Mouse (Mus musculus): ENCODE results near the gene Rab11fip3. TPM values are rescaled to one million over a fixed set of nuclear protein-coding genes. Genes with fewer than 3 reads are reported as not detected.

Rab11fip3 gene
- polyA plus RNA-seq, 1 experiment from 2014 or later: 8.2 TPM

DNA sequence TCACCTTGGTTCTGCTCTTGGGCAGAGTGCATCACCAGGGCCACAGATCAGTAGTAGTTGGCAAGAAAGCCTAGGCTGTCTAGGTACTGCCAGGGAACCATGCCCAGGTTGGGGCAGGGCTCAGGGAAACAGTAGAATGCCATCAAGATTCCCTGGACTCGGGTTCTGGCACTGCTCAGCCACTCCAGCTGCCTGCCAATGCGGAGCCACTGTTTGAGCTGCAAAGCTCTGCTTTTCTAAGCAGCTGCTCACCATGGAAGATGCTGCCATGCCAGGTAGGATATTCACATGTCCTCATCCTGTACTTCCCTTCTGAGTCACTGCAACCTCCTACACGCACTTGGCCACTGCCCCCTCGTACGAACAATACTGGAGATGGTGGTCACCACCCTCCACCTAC is 88.5 kb downstream of the Rab11fip3 start:
- no peak for ATAC-seq (replicated peaks; ENCODE audit: extremely low read depth, insufficient read depth, low FRiP score)
- no peak overlapping the region for H3K4me2 ChIP-seq (ENCODE audit: low read depth, low read length)
- no peaks in the 10 kb centered on the region for H3K27me3 ChIP-seq (ENCODE audit: control insufficient read depth, insufficient read depth, low read length)
- H3K36me3 ChIP-seq (ENCODE audit: control insufficient read depth, insufficient read depth): no peaks in the 10 kb centered on the region
- no peaks in the 10 kb centered on the region for H3K9me3 ChIP-seq (replicated peaks; ENCODE audit: control insufficient read depth, low read length)
- WGBS: 74% methylated on average over 5 of the region's 5 CpGs
- peaks cover 20% of the 10 kb centered on the region for H3K4me1 ChIP-seq (ENCODE audit: control insufficient read depth, insufficient read depth, low read length)
- H3K27ac ChIP-seq (ENCODE audit: low read length): no peak overlapping the region
- no peak overlapping the region for H3K9ac ChIP-seq (ENCODE audit: low read length)
- no peak overlapping the region for H3K4me3 ChIP-seq (ENCODE audit: low read length)

DNA sequence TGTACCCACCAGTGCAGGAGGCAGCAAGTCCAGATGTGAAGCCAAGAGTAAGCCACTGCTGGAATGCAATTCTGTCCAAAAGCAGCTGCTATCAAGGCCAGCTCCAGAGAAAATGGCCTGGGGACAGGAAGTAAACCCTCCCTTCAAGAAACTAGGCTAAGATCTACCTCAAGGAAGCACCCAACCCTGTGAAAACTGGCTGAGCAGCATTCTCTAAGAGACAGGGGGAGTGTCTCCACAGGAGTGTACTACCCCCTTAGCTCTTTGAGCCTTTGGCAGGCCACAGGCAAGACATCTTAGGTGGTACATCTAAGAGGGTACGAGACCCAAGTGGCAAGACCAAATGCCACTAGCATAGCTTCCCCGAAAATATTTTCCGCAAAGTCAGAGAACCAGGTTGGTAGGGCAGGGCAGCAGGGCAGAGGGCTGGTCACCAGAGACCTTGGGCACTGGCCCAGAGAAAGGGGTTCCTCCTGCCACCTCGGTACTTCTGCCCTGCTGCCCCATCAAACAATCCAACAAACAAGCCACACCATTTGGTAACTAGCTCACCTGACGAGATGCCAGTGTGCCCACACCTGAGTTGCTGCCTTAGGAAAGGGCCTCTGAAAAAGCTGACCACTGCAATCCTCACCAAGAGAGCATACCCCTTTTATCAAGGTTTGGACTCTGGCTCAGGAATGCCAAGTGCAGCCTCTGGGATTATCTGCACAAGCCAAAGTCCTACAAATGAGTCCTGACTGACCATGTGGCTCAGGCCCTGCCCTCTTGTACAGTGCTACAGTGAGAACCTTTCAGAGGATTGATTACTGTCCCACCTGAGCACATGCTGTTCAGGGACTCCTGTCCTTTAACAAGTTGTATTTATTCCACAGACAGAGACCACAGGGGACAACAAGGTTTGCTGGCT is 89.3 kb downstream of the Rab11fip3 start:
- H3K4me3 ChIP-seq (ENCODE audit: low read length): no peak overlapping the region
- ATAC-seq (replicated peaks; ENCODE audit: extremely low read depth, insufficient read depth, low FRiP score): no peak
- 81% methylated on average over 5 of the region's 5 CpGs for WGBS
- no peak overlapping the region for H3K27ac ChIP-seq (ENCODE audit: low read length)
- no peaks in the 10 kb centered on the region for H3K9me3 ChIP-seq (replicated peaks; ENCODE audit: control insufficient read depth, low read length)
- no peaks in the 10 kb centered on the region for H3K36me3 ChIP-seq (ENCODE audit: control insufficient read depth, insufficient read depth)
- peaks cover 20% of the 10 kb centered on the region for H3K4me1 ChIP-seq (ENCODE audit: control insufficient read depth, insufficient read depth, low read length)
- no peak overlapping the region for H3K9ac ChIP-seq (ENCODE audit: low read length)
- H3K27me3 ChIP-seq (ENCODE audit: control insufficient read depth, insufficient read depth, low read length): no peaks in the 10 kb centered on the region
- H3K4me2 ChIP-seq (ENCODE audit: low read depth, low read length): no peak overlapping the region

DNA sequence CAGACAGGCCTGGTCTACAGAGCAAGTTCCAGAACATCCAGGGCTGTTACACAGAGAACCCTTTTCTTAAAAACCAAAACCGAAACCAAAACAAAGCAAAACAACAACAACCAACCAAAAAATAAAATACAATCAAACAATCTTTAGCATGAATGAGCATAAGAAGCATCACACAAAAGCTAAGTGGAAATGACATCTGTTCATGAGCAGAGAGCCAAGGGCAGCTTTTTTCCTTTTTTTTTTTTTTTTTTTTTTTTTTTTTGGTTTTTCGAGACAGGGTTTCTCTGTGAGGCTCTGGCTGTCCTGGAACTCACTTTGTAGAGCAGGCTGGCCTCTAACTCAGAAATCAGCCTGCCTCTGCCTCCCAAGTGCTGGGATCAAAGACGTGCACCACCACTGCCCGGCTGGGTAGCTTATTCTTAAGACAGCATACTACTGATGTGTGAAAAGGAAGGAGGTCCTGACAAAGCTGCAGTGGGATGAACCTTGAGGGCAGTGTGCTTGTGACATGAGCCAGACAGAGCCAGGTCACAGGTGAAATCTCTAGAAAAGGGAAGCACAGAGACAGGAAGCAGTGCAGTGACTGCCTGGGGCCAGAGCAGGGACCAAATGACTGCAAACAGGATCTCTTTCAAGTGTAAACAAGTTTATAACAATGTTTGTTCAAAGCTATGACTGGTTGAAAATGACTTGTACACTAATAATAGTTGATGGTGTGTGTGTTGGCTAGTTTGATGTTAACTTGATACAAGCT is 98.2 kb downstream of the Rab11fip3 start:
- Histone ChIP-seq H3K27me3 (ENCODE audit: control insufficient read depth, insufficient read depth, low read length) (no peaks in the 10 kb centered on the region), H3K9ac (ENCODE audit: low read length) (no peak overlapping the region), H3K4me3 (ENCODE audit: low read length) (no peak overlapping the region), H3K27ac (ENCODE audit: low read length) (no peak overlapping the region), H3K36me3 (ENCODE audit: control insufficient read depth, insufficient read depth) (no peaks in the 10 kb centered on the region), H3K4me1 (ENCODE audit: control insufficient read depth, insufficient read depth, low read length) (peaks cover 17% of the 10 kb centered on the region), H3K4me2 (ENCODE audit: low read depth, low read length) (no peak overlapping the region), H3K9me3 (replicated peaks; ENCODE audit: control insufficient read depth, low read length) (no peaks in the 10 kb centered on the region)
- no peak for ATAC-seq (replicated peaks; ENCODE audit: extremely low read depth, insufficient read depth, low FRiP score)
- 85% methylated on average over 4 of the region's 4 CpGs for WGBS

DNA sequence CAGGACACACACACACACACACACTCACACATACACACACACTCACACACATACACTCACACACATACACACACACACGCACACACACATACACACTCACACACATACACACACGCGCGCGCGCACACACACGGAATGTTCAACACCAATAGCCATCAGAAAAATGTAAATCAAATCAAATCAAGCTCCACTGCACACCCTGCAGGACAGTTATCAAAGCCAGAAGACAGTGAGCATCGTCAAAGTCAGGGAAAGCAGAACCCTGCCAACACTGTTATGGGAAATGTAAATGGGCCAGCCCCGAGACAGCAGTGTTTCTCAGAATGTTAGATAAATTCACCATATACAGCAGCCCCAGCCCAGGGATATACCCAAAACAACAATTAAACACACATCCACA is 98.9 kb downstream of the Rab11fip3 start:
- Histone ChIP-seq H3K4me1 (ENCODE audit: control insufficient read depth, insufficient read depth, low read length) (peaks cover 17% of the 10 kb centered on the region), H3K9ac (ENCODE audit: low read length) (no peak overlapping the region), H3K4me2 (ENCODE audit: low read depth, low read length) (no peak overlapping the region), H3K27me3 (ENCODE audit: control insufficient read depth, insufficient read depth, low read length) (no peaks in the 10 kb centered on the region), H3K9me3 (replicated peaks; ENCODE audit: control insufficient read depth, low read length) (no peaks in the 10 kb centered on the region), H3K36me3 (ENCODE audit: control insufficient read depth, insufficient read depth) (no peaks in the 10 kb centered on the region), H3K27ac (ENCODE audit: low read length) (no peak overlapping the region), H3K4me3 (ENCODE audit: low read length) (no peak overlapping the region)
- no peak for ATAC-seq (replicated peaks; ENCODE audit: extremely low read depth, insufficient read depth, low FRiP score)
- 90% methylated on average over 9 of the region's 9 CpGs for WGBS

DNA sequence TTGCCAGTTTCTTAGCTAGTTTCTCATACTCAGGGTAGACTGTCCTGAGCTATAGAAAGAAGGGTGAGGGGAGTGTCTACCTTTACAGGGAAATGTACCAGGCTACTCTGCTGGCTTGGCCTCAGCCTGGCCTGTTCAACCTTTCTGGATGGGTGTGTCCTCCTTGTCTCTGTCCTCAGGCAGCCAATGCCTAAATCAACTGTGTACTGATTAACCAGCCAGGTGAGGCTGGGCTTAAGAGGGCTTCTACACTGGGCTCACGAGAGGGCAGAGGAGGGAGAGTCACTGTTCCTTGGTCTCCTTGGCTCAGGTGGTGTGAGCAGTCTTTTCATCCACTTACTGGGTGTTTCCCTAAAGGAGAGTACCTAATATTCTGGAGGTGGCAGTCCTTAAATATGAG is 101.2 kb downstream of the Rab11fip3 start:
- WGBS: 65% methylated on average over 1 of the region's 1 CpGs
- no peaks in the 10 kb centered on the region for H3K27me3 ChIP-seq (ENCODE audit: control insufficient read depth, insufficient read depth, low read length)
- no peak for ATAC-seq (replicated peaks; ENCODE audit: extremely low read depth, insufficient read depth, low FRiP score)
- peaks cover 17% of the 10 kb centered on the region for H3K4me1 ChIP-seq (ENCODE audit: control insufficient read depth, insufficient read depth, low read length)
- H3K9ac ChIP-seq (ENCODE audit: low read length): no peak overlapping the region
- no peaks in the 10 kb centered on the region for H3K36me3 ChIP-seq (ENCODE audit: control insufficient read depth, insufficient read depth)
- H3K4me2 ChIP-seq (ENCODE audit: low read depth, low read length): no peak overlapping the region
- peak overlapping the region; percentile 37; the same call in 1 of the 2 replicates for H3K27ac ChIP-seq (ENCODE audit: low read length)
- H3K4me3 ChIP-seq (ENCODE audit: low read length): no peak overlapping the region
- H3K9me3 ChIP-seq (replicated peaks; ENCODE audit: control insufficient read depth, low read length): no peaks in the 10 kb centered on the region

DNA sequence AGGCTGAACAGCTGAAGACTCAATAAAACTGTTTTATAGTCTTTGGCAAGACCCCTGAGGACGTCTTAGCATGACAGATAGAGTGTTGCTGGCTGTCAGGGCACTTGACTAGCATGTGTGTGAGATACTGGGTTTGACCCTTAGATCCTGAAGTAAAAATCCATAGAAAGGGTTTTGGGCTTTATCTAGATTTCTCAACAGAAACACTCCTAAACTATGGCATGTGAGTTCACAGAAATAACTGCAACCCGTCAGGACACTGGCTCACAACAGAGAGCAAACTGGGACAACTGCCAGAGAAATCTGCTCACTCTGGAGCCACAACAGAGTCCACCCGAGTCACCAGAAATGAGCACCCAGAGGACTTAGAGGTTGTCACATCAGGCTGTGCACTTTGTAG is 101.7 kb downstream of the Rab11fip3 start:
- H3K27me3 ChIP-seq (ENCODE audit: control insufficient read depth, insufficient read depth, low read length): no peaks in the 10 kb centered on the region
- H3K4me2 ChIP-seq (ENCODE audit: low read depth, low read length): no peak overlapping the region
- H3K4me3 ChIP-seq (ENCODE audit: low read length): no peak overlapping the region
- no peaks in the 10 kb centered on the region for H3K36me3 ChIP-seq (ENCODE audit: control insufficient read depth, insufficient read depth)
- ATAC-seq (replicated peaks; ENCODE audit: extremely low read depth, insufficient read depth, low FRiP score): peak; percentile 56; the same call in 1 of the 2 replicates
- peaks cover 17% of the 10 kb centered on the region for H3K4me1 ChIP-seq (ENCODE audit: control insufficient read depth, insufficient read depth, low read length)
- peak overlapping the region; percentile 37 for H3K27ac ChIP-seq (ENCODE audit: low read length)
- H3K9me3 ChIP-seq (replicated peaks; ENCODE audit: control insufficient read depth, low read length): no peaks in the 10 kb centered on the region
- WGBS: 25% methylated on average over 3 of the region's 3 CpGs
- H3K9ac ChIP-seq (ENCODE audit: low read length): no peak overlapping the region

DNA sequence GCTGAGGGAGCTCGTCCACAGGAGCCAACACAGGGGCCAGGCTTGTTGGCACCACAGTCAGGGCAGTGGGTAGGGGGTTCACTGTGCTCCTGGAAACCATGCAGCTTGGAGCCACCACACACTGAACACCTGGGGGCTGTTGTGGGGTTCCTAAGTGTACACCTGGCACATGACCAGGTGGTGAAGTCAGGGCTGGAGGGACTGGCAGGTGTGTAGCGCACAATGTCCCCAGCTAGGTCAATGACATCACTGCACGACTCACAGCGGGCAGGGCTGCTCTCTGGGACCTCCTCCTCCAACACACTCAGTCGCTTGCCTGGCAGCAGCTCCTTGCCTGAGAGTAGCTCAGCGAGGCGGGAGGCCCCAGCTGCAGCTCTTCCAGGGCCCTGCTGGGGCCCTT is 105.1 kb downstream of the Rab11fip3 start:
- peaks cover 17% of the 10 kb centered on the region for H3K4me1 ChIP-seq (ENCODE audit: control insufficient read depth, insufficient read depth, low read length)
- H3K27me3 ChIP-seq (ENCODE audit: control insufficient read depth, insufficient read depth, low read length): no peaks in the 10 kb centered on the region
- WGBS: 87% methylated on average over 7 of the region's 7 CpGs
- no peak overlapping the region for H3K4me3 ChIP-seq (ENCODE audit: low read length)
- no peak overlapping the region for H3K9ac ChIP-seq (ENCODE audit: low read length)
- H3K9me3 ChIP-seq (replicated peaks; ENCODE audit: control insufficient read depth, low read length): no peaks in the 10 kb centered on the region
- H3K36me3 ChIP-seq (ENCODE audit: control insufficient read depth, insufficient read depth): no peaks in the 10 kb centered on the region
- no peak for ATAC-seq (replicated peaks; ENCODE audit: extremely low read depth, insufficient read depth, low FRiP score)
- no peak overlapping the region for H3K27ac ChIP-seq (ENCODE audit: low read length)
- H3K4me2 ChIP-seq (ENCODE audit: low read depth, low read length): no peak overlapping the region

DNA sequence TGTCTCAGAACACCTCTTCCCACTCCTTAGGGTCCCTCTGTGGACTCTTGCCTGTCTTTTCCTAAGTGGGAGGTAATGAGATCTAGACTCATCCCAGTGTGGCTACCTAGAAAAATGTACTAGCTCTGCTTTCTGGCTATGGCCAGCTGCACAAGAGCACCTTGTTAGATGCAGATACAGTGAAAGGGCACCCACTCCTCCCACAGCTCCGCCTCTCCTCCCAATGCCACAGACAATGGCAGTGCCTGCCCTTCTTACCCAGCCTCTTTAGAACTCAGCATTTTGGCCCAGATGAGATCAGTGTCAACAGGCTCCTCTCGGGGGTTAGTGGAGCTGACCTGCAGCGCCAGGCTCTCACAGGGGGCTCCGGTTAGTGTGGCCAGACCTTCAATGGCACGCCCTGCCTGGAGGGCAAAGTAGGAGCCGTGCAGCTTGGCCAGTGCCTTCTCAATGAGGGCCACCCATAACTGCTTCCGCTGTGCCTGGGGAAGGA is 106.9 kb downstream of the Rab11fip3 start:
- Histone ChIP-seq H3K27ac (ENCODE audit: low read length) (no peak overlapping the region), H3K4me1 (ENCODE audit: control insufficient read depth, insufficient read depth, low read length) (peaks cover 5% of the 10 kb centered on the region), H3K4me2 (ENCODE audit: low read depth, low read length) (no peak overlapping the region), H3K27me3 (ENCODE audit: control insufficient read depth, insufficient read depth, low read length) (no peaks in the 10 kb centered on the region), H3K9me3 (replicated peaks; ENCODE audit: control insufficient read depth, low read length) (no peaks in the 10 kb centered on the region), H3K4me3 (ENCODE audit: low read length) (no peak overlapping the region), H3K36me3 (ENCODE audit: control insufficient read depth, insufficient read depth) (0 out of 2 replicates have a peak, but pooled peaks cover 3% of the 10 kb centered on the region), H3K9ac (ENCODE audit: low read length) (no peak overlapping the region)
- WGBS: 91% methylated on average over 7 of the region's 7 CpGs
- ATAC-seq (replicated peaks; ENCODE audit: extremely low read depth, insufficient read depth, low FRiP score): no peak

DNA sequence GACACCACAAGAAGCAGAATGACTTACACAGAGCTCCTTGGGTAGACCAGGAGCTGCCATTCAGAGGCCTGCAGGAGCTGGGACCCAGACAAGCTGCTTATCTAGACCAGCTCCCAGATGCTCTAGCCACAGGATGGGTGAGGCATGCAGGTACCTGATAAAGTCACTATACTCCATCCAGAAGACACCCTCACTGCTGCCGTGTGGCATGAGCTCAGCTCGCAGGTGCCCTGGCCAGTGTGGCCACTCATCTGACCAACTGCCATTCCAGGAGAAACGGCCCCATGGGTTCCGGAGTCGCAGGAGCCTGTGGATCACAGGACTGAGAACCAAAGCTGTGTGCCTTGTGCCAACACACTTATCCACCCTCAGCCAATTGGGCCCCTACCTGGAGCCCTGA is 107.8 kb downstream of the Rab11fip3 start:
- Histone ChIP-seq H3K27ac (ENCODE audit: low read length) (no peak overlapping the region), H3K4me3 (ENCODE audit: low read length) (no peak overlapping the region), H3K27me3 (ENCODE audit: control insufficient read depth, insufficient read depth, low read length) (no peaks in the 10 kb centered on the region), H3K9me3 (replicated peaks; ENCODE audit: control insufficient read depth, low read length) (no peaks in the 10 kb centered on the region), H3K36me3 (ENCODE audit: control insufficient read depth, insufficient read depth) (0 out of 2 replicates have a peak, but pooled peaks cover 3% of the 10 kb centered on the region), H3K9ac (ENCODE audit: low read length) (no peak overlapping the region), H3K4me1 (ENCODE audit: control insufficient read depth, insufficient read depth, low read length) (no peaks in the 10 kb centered on the region), H3K4me2 (ENCODE audit: low read depth, low read length) (no peak overlapping the region)
- ATAC-seq (replicated peaks; ENCODE audit: extremely low read depth, insufficient read depth, low FRiP score): no peak
- WGBS: 90% methylated on average over 5 of the region's 5 CpGs

All from heart, embryonic 16.5 days (tissue).